Mouse (Mus musculus) bone marrow, adult 2 months (tissue): Measurements from ENCODE around the gene Ermp1.

Source experiments
- CTCF ChIP-seq: fragments of 200-500 bp; IDR thresholded peaks from 2 replicates; pipeline ENCODE4 v1.5.1; 2011; ENCODE audit warnings: low read length, control low read depth; ENCODE audit not compliant: control insufficient read depth, insufficient read depth
- POLR2A ChIP-seq: fragments of 200-500 bp; IDR thresholded peaks from 2 replicates; pipeline ENCODE4 v1.6.1; 2011; ENCODE audit warnings: low read depth, mild to moderate bottlenecking, control low read depth, low read length, borderline replicate concordance; ENCODE audit not compliant: control insufficient read depth

DNA sequence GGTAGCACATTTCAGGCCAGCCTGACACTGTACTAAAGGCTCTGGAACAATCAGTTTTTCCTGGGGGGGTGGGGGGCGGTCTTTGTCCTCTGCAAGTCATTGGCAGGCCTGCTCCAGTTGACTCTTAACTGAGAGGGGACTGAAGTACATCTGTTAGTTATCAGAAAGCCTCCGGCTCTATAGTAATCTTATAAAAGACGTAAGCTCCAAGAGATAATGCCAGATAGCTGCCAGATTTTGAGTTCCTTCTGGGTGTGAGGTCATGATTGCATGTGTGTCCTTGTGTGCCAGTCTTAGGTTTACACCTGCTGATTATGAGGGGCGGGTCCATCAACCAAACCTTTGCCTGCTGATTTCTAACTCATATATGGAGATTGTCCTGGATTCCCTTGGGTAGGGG, 17.9 kb upstream of the Ermp1 start:
- TF ChIP-seq POLR2A (no peak), CTCF (no peak)
